In genomic region chr8:48341692-48342091, GRCm38 (mm10) we compare ENCODE assay signal across 16 mouse cellular contexts.
DNase-seq lines count a peak whose midpoint lies in the region; ATAC-seq and TF ChIP-seq lines count a peak whose summit lies in the region.
"Had no signal": no experiment of that assay in that cellular context is flagged by ENCODE, and none has a peak within 500 bp of the region (broad histone marks: within the 10 kb centered on the region; RNA-seq: fewer than 3 reads in every experiment).

No protein-coding gene starts in this region.

- no peak overlapping the region for H3K4me2 ChIP-seq in hindbrain, embryonic 16.5 days (ENCODE audit: low read length)
- no peak overlapping the region; the same call in 1 of the 2 replicates for H3K4me2 ChIP-seq in midbrain, embryonic 11.5 days
- H3K4me2 ChIP-seq in midbrain, embryonic 15.5 days, result no peak overlapping the region
- H3K4me2 ChIP-seq in midbrain, embryonic 14.5 days (ENCODE audit: low read length), result peak overlapping the region; percentile 36
- H3K4me2 ChIP-seq: embryonic facial prominence, embryonic 13.5 days had no signal

- no peak for DNase-seq in hindbrain, embryonic 10.5 days (ENCODE audit: low spot score)
- DNase-seq in midbrain, embryonic 11.5 days (ENCODE audit: low spot score, missing footprints), result peak; percentile 92
- DNase-seq in brain, embryonic 14.5 days (ENCODE audit: low read depth), result peak; percentile 60
- DNase-seq in midbrain, embryonic 14.5 days, result peak; percentile 32
- no peak for DNase-seq in layer of hippocampus, postnatal 36 days
- no peak for DNase-seq in urinary bladder, postnatal 25 days (ENCODE audit: low spot score)
- DNase-seq: adrenal gland, postnatal 14 days; cerebellum, adult 18-20 months; gastrocnemius, postnatal 10 days had no signal

- no peak for TF ChIP-seq CTCF in brain, embryonic 14.5 days (IDR thresholded peaks at IDR 0.05; ENCODE audit: borderline replicate concordance, extremely low read depth, insufficient read depth, insufficient read length)

- no peaks in the 10 kb centered on the region for H3K9me3 ChIP-seq in hindbrain, embryonic 10.5 days
- no peaks in the 10 kb centered on the region for H3K9me3 ChIP-seq in hindbrain, embryonic 16.5 days (ENCODE audit: control insufficient read depth, low read length)
- no peaks in the 10 kb centered on the region for H3K9me3 ChIP-seq in midbrain, embryonic 11.5 days (ENCODE audit: control insufficient read depth, low read length)
- H3K9me3 ChIP-seq in midbrain, embryonic 15.5 days, result no peaks in the 10 kb centered on the region
- no peaks in the 10 kb centered on the region for H3K9me3 ChIP-seq in midbrain, embryonic 14.5 days (ENCODE audit: control insufficient read depth, low read length)
- H3K9me3 ChIP-seq: embryonic facial prominence, embryonic 13.5 days; forebrain, embryonic 12.5 days; heart, embryonic 10.5 days had no signal

- peaks cover 40% of the 10 kb centered on the region for H3K4me1 ChIP-seq in hindbrain, embryonic 10.5 days (replicated peaks)
- peaks cover 4% of the 10 kb centered on the region for H3K4me1 ChIP-seq in hindbrain, embryonic 16.5 days (ENCODE audit: control insufficient read depth, insufficient read depth, low read depth, low read length)
- H3K4me1 ChIP-seq in midbrain, embryonic 11.5 days (ENCODE audit: control insufficient read depth, insufficient read depth, low read length), result peaks cover 23% of the 10 kb centered on the region
- peaks cover 13% of the 10 kb centered on the region for H3K4me1 ChIP-seq in midbrain, embryonic 15.5 days
- H3K4me1 ChIP-seq in midbrain, embryonic 14.5 days (ENCODE audit: control insufficient read depth, insufficient read depth, low read length), result peaks cover 15% of the 10 kb centered on the region
- H3K4me1 ChIP-seq: embryonic facial prominence, embryonic 13.5 days; heart, embryonic 10.5 days had no signal

- H3K9ac ChIP-seq in hindbrain, embryonic 16.5 days (ENCODE audit: low read depth, low read length), result no peak overlapping the region
- H3K9ac ChIP-seq in midbrain, embryonic 11.5 days (ENCODE audit: low read length), result no peak overlapping the region
- H3K9ac ChIP-seq in midbrain, embryonic 15.5 days, result no peak overlapping the region
- H3K9ac ChIP-seq in midbrain, embryonic 14.5 days (replicated peaks; ENCODE audit: low read length), result no peak overlapping the region
- H3K9ac ChIP-seq: embryonic facial prominence, embryonic 13.5 days; forebrain, embryonic 12.5 days had no signal

- ATAC-seq in hindbrain, embryonic 16.5 days, result no peak
- peak; percentile 54 for ATAC-seq in midbrain, embryonic 11.5 days (ENCODE audit: low FRiP score)
- no peak for ATAC-seq in midbrain, embryonic 15.5 days (replicated peaks)
- ATAC-seq in midbrain, embryonic 14.5 days (ENCODE audit: low FRiP score, low TSS enrichment), result 0 out of 2 replicates have a peak, but pooled peaks have one; percentile 22
- ATAC-seq: activated CD4-positive, CD25-positive, alpha-beta regulatory T cell, adult 4 months; Patski had no signal

- H3K27me3 ChIP-seq in hindbrain, embryonic 10.5 days (ENCODE audit: insufficient read depth, poor library complexity, severe bottlenecking), result no peaks in the 10 kb centered on the region
- no peaks in the 10 kb centered on the region for H3K27me3 ChIP-seq in hindbrain, embryonic 16.5 days (replicated peaks; ENCODE audit: control insufficient read depth, insufficient read depth, low read length)
- H3K27me3 ChIP-seq in midbrain, embryonic 11.5 days (ENCODE audit: control insufficient read depth, insufficient read depth, low read length), result peaks cover 9% of the 10 kb centered on the region
- H3K27me3 ChIP-seq in midbrain, embryonic 15.5 days (replicated peaks), result 0 out of 2 replicates have a peak, but pooled peaks cover 3% of the 10 kb centered on the region
- peaks cover 6% of the 10 kb centered on the region; the same call in 1 of the 2 replicates for H3K27me3 ChIP-seq in midbrain, embryonic 14.5 days (ENCODE audit: control insufficient read depth, insufficient read depth, low read length)
- H3K27me3 ChIP-seq: embryonic facial prominence, embryonic 13.5 days; forebrain, embryonic 12.5 days; Patski had no signal

- no peak overlapping the region for H3K4me3 ChIP-seq in hindbrain, embryonic 10.5 days
- H3K4me3 ChIP-seq in hindbrain, embryonic 16.5 days (ENCODE audit: low read length), result no peak overlapping the region
- no peak overlapping the region for H3K4me3 ChIP-seq in midbrain, embryonic 11.5 days (ENCODE audit: low read depth, low read length)
- no peak overlapping the region for H3K4me3 ChIP-seq in midbrain, embryonic 15.5 days
- H3K4me3 ChIP-seq in midbrain, embryonic 14.5 days (replicated peaks; ENCODE audit: low read depth, low read length), result no peak overlapping the region
- H3K4me3 ChIP-seq: embryonic facial prominence, embryonic 13.5 days; forebrain, embryonic 12.5 days; heart, embryonic 10.5 days had no signal

- TF ChIP-seq POLR2A in brain, embryonic 14.5 days (IDR thresholded peaks at IDR 0.05; ENCODE audit: borderline replicate concordance, extremely low read depth, insufficient read depth, insufficient read length, poor library complexity, severe bottlenecking), result no peak

- WGBS in hindbrain, embryonic 10.5 days, result 37% methylated on average over 4 of the region's 4 CpGs
- 31% methylated on average over 4 of the region's 4 CpGs for WGBS in hindbrain, embryonic 16.5 days
- 17% methylated on average over 4 of the region's 4 CpGs for WGBS in midbrain, embryonic 11.5 days
- 13% methylated on average over 4 of the region's 4 CpGs for WGBS in midbrain, embryonic 15.5 days
- WGBS in midbrain, embryonic 14.5 days, result 7% methylated on average over 4 of the region's 4 CpGs

- H3K27ac ChIP-seq in hindbrain, embryonic 10.5 days, result peak overlapping the region; percentile 82
- no peak overlapping the region for H3K27ac ChIP-seq in hindbrain, embryonic 16.5 days (ENCODE audit: low read depth, low read length)
- no peak overlapping the region for H3K27ac ChIP-seq in midbrain, embryonic 11.5 days (ENCODE audit: low read depth, low read length)
- H3K27ac ChIP-seq in midbrain, embryonic 15.5 days, result no peak overlapping the region
- H3K27ac ChIP-seq in midbrain, embryonic 14.5 days (replicated peaks; ENCODE audit: low read depth, low read length), result no peak overlapping the region
- H3K27ac ChIP-seq: embryonic facial prominence, embryonic 13.5 days; forebrain, embryonic 12.5 days; heart, embryonic 10.5 days had no signal

- H3K36me3 ChIP-seq in hindbrain, embryonic 10.5 days, result peaks cover 22% of the 10 kb centered on the region
- H3K36me3 ChIP-seq in hindbrain, embryonic 16.5 days (ENCODE audit: control insufficient read depth, insufficient read depth, low read length), result no peaks in the 10 kb centered on the region
- H3K36me3 ChIP-seq in midbrain, embryonic 11.5 days (ENCODE audit: control insufficient read depth, insufficient read depth, low read length), result no peaks in the 10 kb centered on the region
- no peaks in the 10 kb centered on the region for H3K36me3 ChIP-seq in midbrain, embryonic 15.5 days (replicated peaks)
- no peaks in the 10 kb centered on the region for H3K36me3 ChIP-seq in midbrain, embryonic 14.5 days (ENCODE audit: control insufficient read depth, insufficient read depth, low read length)
- H3K36me3 ChIP-seq: forebrain, embryonic 12.5 days had no signal

Comparison
In these comparisons a context has a peak if more than half of its experiments do, and no peak if none do; other contexts are left out.
1. ATAC-seq: peak in midbrain, embryonic 11.5 days (single experiment) and midbrain, embryonic 14.5 days (single experiment); none in hindbrain, embryonic 16.5 days (single experiment) and midbrain, embryonic 15.5 days (single experiment).
2. DNase-seq: peak in midbrain, embryonic 11.5 days (single experiment), brain, embryonic 14.5 days (single experiment) and midbrain, embryonic 14.5 days (single experiment); none in hindbrain, embryonic 10.5 days (single experiment), layer of hippocampus, postnatal 36 days (0 of 2) and urinary bladder, postnatal 25 days (single experiment).